Mouse (Mus musculus) common myeloid progenitor, adult 5-6 weeks (primary cell): ENCODE results near the gene Aktip. TPM values are rescaled to one million over a fixed set of nuclear protein-coding genes. Genes with fewer than 3 reads are reported as not detected.

Experiments
- ATAC-seq: replicated peaks from 2 replicates; pipeline ENCODE4 v1.8.0; 2016; ENCODE audit warnings: low read depth, mild to moderate bottlenecking, moderate TSS enrichment, inconsistent platforms; ENCODE audit not compliant: poor library complexity, severe bottlenecking
- total RNA-seq: library from RNA; stranded (forward); fragments of 200-1000, 187-1606 nt; gene quantifications from 2 replicates; pipeline ENCODE4 v1.2.3, GENCODE M21; 2017

The Aktip gene
- total RNA-seq, 1 experiment from 2014 or later: 11.4 TPM

GRCm38 (mm10) chr8:91194081-91194480 lies 5.7 kb downstream of the Aktip start:
- no peak for ATAC-seq

- ATAC-seq: no peak
These were observed 6.8 kb downstream of the Aktip start for GRCm38 (mm10) chr8:91192941-91193340.

- peak; percentile 100 for ATAC-seq
These were observed 8.9 kb downstream of the Aktip start for GRCm38 (mm10) chr8:91190816-91191340.

GRCm38 (mm10) chr8:91188152-91188551 lies 11.6 kb downstream of the Aktip start:
- ATAC-seq: no peak

- no peak for ATAC-seq
These were observed 13.4 kb downstream of the Aktip start for GRCm38 (mm10) chr8:91186372-91186771.

- ATAC-seq: no peak; the same call in 1 of the 2 replicates
These were observed 22.1 kb downstream of the Aktip start for GRCm38 (mm10) chr8:91177708-91178107.

- ATAC-seq: peak; percentile 75
These were observed 23.6 kb downstream of the Aktip start for GRCm38 (mm10) chr8:91176176-91176575.

- ATAC-seq: no peak
These were observed 28.2 kb downstream of the Aktip start for GRCm38 (mm10) chr8:91171605-91172004.

- ATAC-seq: no peak
These were observed 28.9 kb downstream of the Aktip start for GRCm38 (mm10) chr8:91170914-91171313.

- ATAC-seq: no peak
These were observed 29.6 kb downstream of the Aktip start for GRCm38 (mm10) chr8:91170152-91170551.

GRCm38 (mm10) chr8:91159959-91160800 lies 39.6 kb downstream of the Aktip start:
- ATAC-seq: peak; percentile 76

- peak; percentile 30 for ATAC-seq
These were observed 41.2 kb downstream of the Aktip start for GRCm38 (mm10) chr8:91158617-91159016.

- peak; percentile 52 for ATAC-seq
These were observed 45.2 kb downstream of the Aktip start for GRCm38 (mm10) chr8:91154564-91154963.

- no peak for ATAC-seq
These were observed 45.9 kb downstream of the Aktip start for GRCm38 (mm10) chr8:91153831-91154230.

- ATAC-seq: no peak
These were observed 48.2 kb downstream of the Aktip start for GRCm38 (mm10) chr8:91151531-91151930.

GRCm38 (mm10) chr8:91149298-91149697 lies 50.5 kb downstream of the Aktip start:
- no peak for ATAC-seq

- peak; percentile 17; the same call in 1 of the 2 replicates for ATAC-seq
These were observed 51.1 kb downstream of the Aktip start for GRCm38 (mm10) chr8:91148643-91149178.

- ATAC-seq: peak; percentile 62
These were observed 52.1 kb downstream of the Aktip start for GRCm38 (mm10) chr8:91147715-91148114.

GRCm38 (mm10) chr8:91140828-91141227 lies 58.9 kb downstream of the Aktip start:
- ATAC-seq: no peak

GRCm38 (mm10) chr8:91135308-91136181 lies 64.2 kb downstream of the Aktip start:
- ATAC-seq: no peak
